Mouse (Mus musculus) lung, postnatal 0 days (tissue): ENCODE measurements around the gene Grik4.

Source experiments
- CTCF ChIP-seq: IDR thresholded peaks from 2 replicates; pipeline ENCODE4 v1.5.1; 2016; ENCODE audit warnings: antibody characterized with exemption, mild to moderate bottlenecking
- EP300 ChIP-seq: IDR thresholded peaks from 2 replicates; pipeline ENCODE4 v1.6.1; 2016; ENCODE audit warnings: antibody characterized with exemption, mild to moderate bottlenecking, control low read depth

DNA sequence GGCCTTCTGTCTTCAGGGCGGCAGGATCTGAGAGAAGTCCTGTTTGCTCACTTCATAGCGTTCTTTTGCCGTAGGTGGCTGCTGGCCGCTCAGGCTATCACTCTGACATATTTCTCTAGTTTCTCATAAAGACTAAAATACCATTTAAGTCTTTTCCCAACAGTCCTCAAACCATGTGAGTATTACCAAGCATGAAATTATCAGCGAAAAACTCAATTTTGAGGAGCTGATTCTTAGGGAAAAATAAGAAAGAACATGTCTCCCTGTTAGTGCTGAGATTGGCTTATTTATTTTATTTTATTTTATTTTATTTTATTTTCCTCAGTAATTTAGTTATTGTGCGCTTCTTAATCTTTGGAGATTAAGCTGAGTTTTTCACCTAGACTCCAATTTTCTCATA is 436.6 kb downstream of the Grik4 start, which contains the start of gene Tbcel:
- TF ChIP-seq CTCF: no peak
- no peak for TF ChIP-seq EP300
